Mouse (Mus musculus) mature B cell (primary cell): ENCODE measurements around the gene Atxn7l1.

Experiments
- in situ Hi-C: fragments of 300-500 bp; cut with MboI; formaldehyde crosslinking; loops from 2 replicates; pipeline ENCODE4 v1.14.3; 2019

The Atxn7l1 gene

GRCm38 (mm10) chr12:33317792-33318530 lies 170.5 kb downstream of the Atxn7l1 start:
- in situ Hi-C loops, result no loop called here

GRCm38 (mm10) chr12:33322547-33322946 lies 175.1 kb downstream of the Atxn7l1 start:
- in situ Hi-C loops, result no loop called here

- in situ Hi-C loops, result no loop called here
Observed at GRCm38 (mm10) chr12:33323821-33324220, 176.3 kb downstream of the Atxn7l1 start.

- in situ Hi-C loops, result no loop called here
Observed at GRCm38 (mm10) chr12:33325424-33325823, 177.9 kb downstream of the Atxn7l1 start.

- in situ Hi-C loops, result loop anchor here (10.0 kb wide), 1 partner anchor 47 kb away; no protein-coding TSS in a partner anchor
Observed at GRCm38 (mm10) chr12:33332046-33332445, 184.6 kb downstream of the Atxn7l1 start.

GRCm38 (mm10) chr12:33332796-33333195 lies 185.3 kb downstream of the Atxn7l1 start:
- in situ Hi-C loops, result loop anchor here (10.0 kb wide), 1 partner anchor 48 kb away; no protein-coding TSS in a partner anchor

- in situ Hi-C loops, result loop anchor here (10.0 kb wide), 1 partner anchor 49 kb away; no protein-coding TSS in a partner anchor
Observed at GRCm38 (mm10) chr12:33333914-33334313, 186.4 kb downstream of the Atxn7l1 start.

GRCm38 (mm10) chr12:33334511-33334910 lies 187.0 kb downstream of the Atxn7l1 start:
- in situ Hi-C loops, result loop anchor here (10.0 kb wide), 1 partner anchor 50 kb away; no protein-coding TSS in a partner anchor

GRCm38 (mm10) chr12:33334951-33335350 lies 187.5 kb downstream of the Atxn7l1 start:
- in situ Hi-C loops, result loop anchor here (10.0 kb wide), 1 partner anchor 50 kb away; no protein-coding TSS in a partner anchor

- in situ Hi-C loops, result loop anchor here (10.0 kb wide), 1 partner anchor 51 kb away; no protein-coding TSS in a partner anchor
Observed at GRCm38 (mm10) chr12:33335410-33335809, 187.9 kb downstream of the Atxn7l1 start.

GRCm38 (mm10) chr12:33336561-33337125 lies 189.2 kb downstream of the Atxn7l1 start:
- in situ Hi-C loops, result loop anchor here (10.0 kb wide), 1 partner anchor 52 kb away; no protein-coding TSS in a partner anchor

GRCm38 (mm10) chr12:33337289-33337688 lies 189.8 kb downstream of the Atxn7l1 start:
- in situ Hi-C loops, result loop anchor here (10.0 kb wide), 1 partner anchor 52 kb away; no protein-coding TSS in a partner anchor

- in situ Hi-C loops, result loop anchor here (10.0 kb wide), 1 partner anchor 53 kb away; no protein-coding TSS in a partner anchor
Observed at GRCm38 (mm10) chr12:33338170-33338569, 190.7 kb downstream of the Atxn7l1 start.

GRCm38 (mm10) chr12:33339822-33340221 lies 192.3 kb downstream of the Atxn7l1 start:
- in situ Hi-C loops, result loop anchor here (10.0 kb wide), 2 partner anchors 55 to 315 kb away; no protein-coding TSS in a partner anchor

GRCm38 (mm10) chr12:33340698-33341097 lies 193.2 kb downstream of the Atxn7l1 start:
- in situ Hi-C loops, result loop anchor here (10.0 kb wide), 1 partner anchor 316 kb away; no protein-coding TSS in a partner anchor

- in situ Hi-C loops, result loop anchor here (10.0 kb wide), 1 partner anchor 317 kb away; no protein-coding TSS in a partner anchor
Observed at GRCm38 (mm10) chr12:33341351-33341892, 193.9 kb downstream of the Atxn7l1 start.

- in situ Hi-C loops, result loop anchor here (10.0 kb wide), 1 partner anchor 320 kb away; no protein-coding TSS in a partner anchor
Observed at GRCm38 (mm10) chr12:33344970-33345772, 197.7 kb downstream of the Atxn7l1 start.

GRCm38 (mm10) chr12:33345773-33346435 lies 198.4 kb downstream of the Atxn7l1 start:
- in situ Hi-C loops, result loop anchor here (10.0 kb wide), 1 partner anchor 321 kb away; no protein-coding TSS in a partner anchor

GRCm38 (mm10) chr12:33352671-33353070 lies 205.2 kb downstream of the Atxn7l1 start:
- in situ Hi-C loops, result no loop called here

- in situ Hi-C loops, result no loop called here
Observed at GRCm38 (mm10) chr12:33358345-33358744, 210.9 kb downstream of the Atxn7l1 start.

- in situ Hi-C loops, result no loop called here
Observed at GRCm38 (mm10) chr12:33359209-33359608, 211.7 kb downstream of the Atxn7l1 start.
